8 mouse cellular contexts compared by ENCODE assay signal in genomic region chr19:47050271-47051032, GRCm38 (mm10). TPM values are rescaled to one million over a fixed set of nuclear protein-coding genes. Genes with fewer than 3 reads are reported as not detected.
A peak's percentile ranks its signal among the peaks of the same experiment; 100 is the strongest.
DNase-seq lines count a peak whose midpoint lies in the region; ATAC-seq lines count a peak whose summit lies in the region.

Pcgf6 (minus strand) TSS chr19:47050906.

- H3K4me3 ChIP-seq in heart, embryonic 14.5 days (ENCODE audit: control insufficient read depth in 1 of 2, insufficient read depth in 1 of 2, low read depth in 1 of 2, low read length in 2 of 2): peak within 1 kb of the TSS; percentile 93 to 95
- peak within 1 kb of the TSS; percentile 90 for H3K4me3 ChIP-seq in liver, embryonic 12.5 days
- H3K4me3 ChIP-seq in stomach, embryonic 14.5 days (ENCODE audit: low read depth, low read length): peak within 1 kb of the TSS; percentile 68

- H3K4me2 ChIP-seq in heart, embryonic 14.5 days (ENCODE audit: low read length): peak within 1 kb of the TSS; percentile 82
- peak within 1 kb of the TSS; percentile 98 for H3K4me2 ChIP-seq in liver, embryonic 12.5 days
- peak within 1 kb of the TSS; percentile 54 for H3K4me2 ChIP-seq in stomach, embryonic 14.5 days (replicated peaks; ENCODE audit: low read depth, low read length)

- under 1% methylated on average over 75 of the region's 75 CpGs for WGBS in heart, embryonic 14.5 days
- under 1% methylated on average over 75 of the region's 75 CpGs for WGBS in liver, embryonic 12.5 days (ENCODE audit: insufficient replicate concordance)
- WGBS in stomach, embryonic 14.5 days: under 1% methylated on average over 75 of the region's 75 CpGs

- peak; percentile 71 for ATAC-seq in heart, embryonic 14.5 days (ENCODE audit: insufficient number of reproducible peaks, insufficient read depth, low FRiP score, low read depth)
- ATAC-seq in liver, embryonic 12.5 days: peak; percentile 81
- peak; percentile 89 for ATAC-seq in stomach, embryonic 14.5 days (ENCODE audit: insufficient number of reproducible peaks, insufficient read depth, low FRiP score, low read depth)

- DNase-seq in CD8-positive naive resting alpha-beta T cell, adult 2 months (ENCODE audit: low read depth in 2 of 2, low spot score in 2 of 2): peak; percentile 75 to 78
- peak; percentile 57 for DNase-seq in c-Kit-negative CD71-positive TER-119-positive erythroid progenitor cells, embryonic 14.5 days (ENCODE audit: low read depth, low spot score)
- peak; percentile 47 for DNase-seq in fibroblast of lung, adult 2 months (ENCODE audit: low read depth)
- DNase-seq in kidney, postnatal 10 days: peak; percentile 88
- DNase-seq in natural killer cell, adult 2 months (ENCODE audit: low spot score in 2 of 2): peak; percentile 61 to 79

- H3K27me3 ChIP-seq in heart, embryonic 14.5 days (ENCODE audit: control insufficient read depth, insufficient read depth, low read length): no peaks in the 10 kb centered on the region
- H3K27me3 ChIP-seq in liver, embryonic 12.5 days (replicated peaks): no peaks in the 10 kb centered on the region
- no peaks in the 10 kb centered on the region for H3K27me3 ChIP-seq in stomach, embryonic 14.5 days (ENCODE audit: control insufficient read depth, insufficient read depth, low read length)

- H3K9ac ChIP-seq in heart, embryonic 14.5 days (ENCODE audit: low read length): peak within 1 kb of the TSS; percentile 88
- H3K9ac ChIP-seq in liver, embryonic 12.5 days: peak within 1 kb of the TSS; percentile 89
- H3K9ac ChIP-seq in stomach, embryonic 14.5 days (replicated peaks; ENCODE audit: low read depth, low read length): peak within 1 kb of the TSS; percentile 78

- peak within 1 kb of the TSS; percentile 75 to 81 for H3K27ac ChIP-seq in heart, embryonic 14.5 days (replicated peaks in 1 of 2; ENCODE audit: control insufficient read depth in 1 of 2, insufficient read depth in 1 of 2, low read depth in 2 of 2, low read length in 2 of 2)
- H3K27ac ChIP-seq in liver, embryonic 12.5 days: peak within 1 kb of the TSS; percentile 90
- H3K27ac ChIP-seq in stomach, embryonic 14.5 days (ENCODE audit: low read length): peak within 1 kb of the TSS; percentile 82

- H3K9me3 ChIP-seq in heart, embryonic 14.5 days (ENCODE audit: control insufficient read depth, low read length): no peaks in the 10 kb centered on the region
- H3K9me3 ChIP-seq in liver, embryonic 12.5 days (replicated peaks): no peaks in the 10 kb centered on the region
- no peaks in the 10 kb centered on the region for H3K9me3 ChIP-seq in stomach, embryonic 14.5 days (ENCODE audit: control insufficient read depth, low read depth, low read length)

- H3K4me1 ChIP-seq in heart, embryonic 14.5 days (ENCODE audit: control insufficient read depth in 2 of 2, insufficient read depth in 2 of 2, low read length in 2 of 2): peaks cover 4 to 10% of the 10 kb centered on the region in 2 experiments; a peak in 3 of 4 replicates
- peaks cover 24% of the 10 kb centered on the region for H3K4me1 ChIP-seq in liver, embryonic 12.5 days
- H3K4me1 ChIP-seq in stomach, embryonic 14.5 days (ENCODE audit: control insufficient read depth, insufficient read depth, low read length): peaks cover 12% of the 10 kb centered on the region; the same call in 1 of the 2 replicates

- H3K36me3 ChIP-seq in heart, embryonic 14.5 days (ENCODE audit: control insufficient read depth, insufficient read depth, low read length): peaks cover 28% of the 10 kb centered on the region
- H3K36me3 ChIP-seq in liver, embryonic 12.5 days: peaks cover 28% of the 10 kb centered on the region
- 0 out of 2 replicates have a peak, but pooled peaks cover 2% of the 10 kb centered on the region for H3K36me3 ChIP-seq in stomach, embryonic 14.5 days (ENCODE audit: control insufficient read depth, insufficient read depth, low read length)

RNA-seq across cellular contexts. Expression of gene Pcgf6, which starts in this region (rescaled TPM):
- polyA plus RNA-seq in heart, embryonic 14.5 days (2014; fragmentation: Nextera tagmentation; extraction: Ambion mirVana): 8.8 and 11.0 TPM in 2 replicates
- polyA plus RNA-seq in liver, embryonic 12.5 days (2016; fragmentation: Nextera tagmentation; extraction: Ambion mirVana): 19.0 and 20.0 TPM in 2 replicates
- polyA plus RNA-seq in stomach, embryonic 14.5 days (2014; fragmentation: Nextera tagmentation; extraction: Ambion mirVana): 22.0 and 24.0 TPM in 2 replicates

Comparison
In these comparisons a context has a peak if more than half of its experiments do, and no peak if none do; other contexts are left out.
1. Peak in every context shown above with its lines: DNase-seq, ATAC-seq, H3K4me3 ChIP-seq and H3K27ac ChIP-seq.